Mouse (Mus musculus): ENCODE data around the gene Slc35e2. TPM values are rescaled to one million over a fixed set of nuclear protein-coding genes. Genes with fewer than 3 reads are reported as not detected.
A peak's percentile ranks its signal among the peaks of the same experiment; 100 is the strongest.
"Not testable (repeated sequence)": the region's sequence is repeated elsewhere in the genome, so short reads cannot be mapped to it uniquely, and the experiment has no call there.

Gene Slc35e2
- total RNA-seq, 2 experiments from 2014 or later, result 28.6 to 35.7 TPM

DNA sequence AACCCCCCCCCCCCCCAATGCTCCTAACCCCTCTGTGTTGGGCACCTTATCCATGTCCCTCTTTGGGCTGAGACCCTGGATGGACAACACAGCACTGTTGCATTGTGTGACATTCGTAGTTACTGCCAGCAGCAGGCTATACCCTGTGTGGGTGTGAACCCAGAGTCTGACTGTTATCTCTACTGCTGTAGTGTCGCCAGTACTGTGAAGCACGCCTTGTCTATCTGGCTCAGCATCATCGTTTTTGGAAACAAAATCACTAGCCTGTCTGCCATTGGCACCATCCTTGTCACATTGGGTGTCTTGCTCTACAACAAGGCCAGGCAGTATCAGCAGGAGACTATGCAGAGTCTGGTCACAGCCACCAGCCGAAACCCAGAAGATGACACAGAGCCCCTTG, 17.1 kb downstream of the Slc35e2 start:
- DNase-seq (ENCODE audit: low spot score in 2 of 2), result no peak

DNA sequence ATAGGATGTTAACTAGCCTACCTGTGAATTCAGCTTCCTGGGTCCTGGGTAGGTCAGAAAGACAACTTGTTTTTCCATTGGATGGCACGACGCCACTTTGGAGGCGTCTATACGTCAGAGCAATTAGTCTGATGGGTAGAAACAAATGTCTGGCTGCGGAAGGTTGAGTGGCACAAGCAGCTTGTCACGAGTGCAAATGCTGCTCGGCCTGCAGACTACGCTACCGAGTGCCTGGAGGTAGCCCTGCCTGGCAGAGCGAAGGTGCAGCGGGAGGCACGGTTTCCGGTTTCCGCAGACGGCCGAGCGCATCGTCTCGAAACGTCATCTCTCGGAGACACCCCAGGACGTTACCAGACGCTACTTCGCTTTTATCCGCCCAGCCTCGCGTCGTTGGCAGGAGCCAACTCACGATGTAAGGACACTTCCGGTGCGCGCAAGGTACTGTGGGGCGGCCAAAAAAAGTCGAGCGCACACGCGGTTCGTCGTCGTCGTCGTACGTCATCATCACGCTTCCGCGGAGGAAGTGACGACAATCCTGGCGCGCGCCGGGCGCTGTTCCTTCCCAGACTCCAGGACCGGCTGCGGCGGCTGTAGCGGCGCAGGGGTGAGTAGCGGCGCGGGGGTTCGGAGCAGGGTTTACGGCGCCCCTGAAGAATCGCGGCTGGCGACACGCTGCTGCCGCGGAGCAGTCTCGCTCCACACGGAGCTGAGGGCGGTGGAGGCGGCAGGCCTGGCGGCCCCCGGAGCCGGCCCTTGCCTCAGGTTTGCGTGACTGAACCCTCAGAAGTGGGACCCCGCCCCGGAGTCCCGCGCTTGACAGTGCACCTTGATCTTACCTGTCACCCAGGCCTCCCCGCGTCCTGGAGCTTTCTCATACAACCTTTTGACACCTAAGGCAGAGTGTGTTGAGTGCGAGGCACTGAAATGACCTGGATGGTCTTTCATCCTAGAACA, 23.4 kb downstream of the Slc35e2 start, which contains the start of gene Cdk11b:
Gene Cdk11b (plus strand): TSS at position 517 of the 954 bp plus-strand sequence.
- peak; percentile 93 to 95 for DNase-seq (ENCODE audit: low spot score in 2 of 2)

DNA sequence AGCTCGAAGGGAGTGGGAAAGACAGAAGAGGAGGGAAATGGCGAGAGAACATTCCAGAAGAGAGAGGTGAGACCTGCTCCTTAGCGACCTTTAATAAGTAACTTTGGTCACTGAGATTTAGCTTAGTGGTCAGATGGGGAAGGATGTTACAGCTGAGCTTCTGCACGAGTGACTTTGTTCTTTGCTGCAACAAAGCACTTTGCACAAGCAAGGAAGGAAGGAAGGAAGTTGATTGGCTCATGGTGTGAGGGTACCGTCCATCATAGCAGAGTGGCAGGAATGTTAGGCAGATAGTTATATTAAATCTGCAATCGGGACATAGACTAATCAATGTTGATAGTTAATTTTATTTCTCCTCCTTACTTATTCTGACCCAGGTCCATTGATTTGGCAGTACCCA, 29.1 kb downstream of the Slc35e2 start:
- DNase-seq (ENCODE audit: low spot score in 2 of 2), result no peak

DNA sequence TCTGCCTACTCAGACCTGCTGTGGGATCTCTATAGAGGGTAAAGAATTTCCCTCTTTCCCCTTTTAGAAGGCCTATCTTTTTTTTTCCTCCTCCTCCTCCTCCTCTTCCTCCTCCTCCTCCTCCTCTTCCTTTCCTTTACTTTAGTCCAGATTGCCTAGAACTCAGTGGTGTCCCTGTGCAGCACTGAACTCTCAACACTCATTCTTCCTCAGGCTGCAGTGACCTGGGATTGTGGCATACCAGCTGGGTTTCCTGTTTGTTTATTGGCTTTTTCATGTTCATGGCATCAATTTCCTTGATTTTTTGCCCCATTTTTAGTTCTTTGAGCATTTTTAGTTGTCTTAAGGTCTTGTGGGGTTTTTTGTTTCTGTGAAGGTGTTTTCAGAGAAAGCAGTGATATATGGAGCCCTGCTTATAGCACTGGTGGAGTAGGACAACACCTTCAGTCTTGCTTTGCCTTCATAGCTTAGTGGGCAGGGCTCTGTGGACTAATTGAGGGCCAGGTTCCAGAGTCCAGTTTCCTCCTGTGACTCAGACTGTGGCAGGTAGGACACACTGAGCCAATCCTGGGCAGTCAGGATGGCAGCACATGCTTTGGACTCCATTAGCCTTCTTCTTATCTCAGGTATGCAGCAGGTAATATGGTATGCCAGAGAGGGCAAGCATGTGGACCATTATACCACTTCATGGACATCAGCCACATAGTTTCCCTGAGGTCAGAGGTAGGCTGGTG, 34.7 kb downstream of the Slc35e2 start:
- DNase-seq (ENCODE audit: low spot score in 2 of 2), result no peak

DNA sequence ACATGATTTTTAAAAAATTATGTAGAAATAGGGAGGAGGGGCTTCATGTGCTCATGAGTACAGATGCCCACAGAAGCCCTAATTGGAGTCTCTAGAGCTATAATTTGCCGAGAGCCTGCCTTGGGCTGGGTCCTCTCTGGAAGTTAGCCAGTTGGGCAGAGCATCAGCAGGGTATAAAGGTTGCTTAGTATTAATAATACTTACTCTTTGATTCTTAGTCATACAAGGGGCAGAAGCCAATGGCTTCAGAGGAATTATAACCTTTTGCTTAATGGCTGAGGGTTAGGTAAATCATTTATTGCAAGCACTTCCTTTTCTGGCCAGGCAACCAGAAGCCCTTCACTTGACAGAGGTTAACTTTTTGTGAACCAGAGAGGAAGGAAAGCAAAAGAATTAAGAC, 42.3 kb downstream of the Slc35e2 start:
- DNase-seq (ENCODE audit: low spot score in 2 of 2), result no peak

DNA sequence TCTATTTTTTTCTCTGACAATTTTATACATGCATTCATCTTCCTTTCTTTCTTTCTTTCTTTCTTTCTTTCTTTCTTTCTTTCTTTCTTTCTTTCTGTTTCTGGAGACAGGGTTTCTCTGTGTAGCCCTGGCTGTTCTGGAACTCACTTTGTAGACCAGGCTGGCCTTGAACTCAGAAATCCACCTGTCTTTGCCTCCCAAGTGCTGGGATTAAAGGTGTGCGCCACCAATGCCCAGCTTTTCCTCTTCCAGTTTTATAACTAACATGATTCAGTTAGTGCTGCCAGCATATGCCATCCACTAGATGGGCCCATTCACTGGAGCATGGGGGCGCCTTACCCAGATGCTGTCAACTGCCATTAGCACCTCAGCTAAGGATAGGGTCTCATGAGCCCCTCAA, 44.1 kb downstream of the Slc35e2 start, which contains the start of gene Gm10563:
Gene Gm10563 (minus strand): TSS at position 101 of the 400 bp plus-strand sequence.
- DNase-seq (ENCODE audit: low spot score in 2 of 2), result not testable (repeated sequence)

DNA sequence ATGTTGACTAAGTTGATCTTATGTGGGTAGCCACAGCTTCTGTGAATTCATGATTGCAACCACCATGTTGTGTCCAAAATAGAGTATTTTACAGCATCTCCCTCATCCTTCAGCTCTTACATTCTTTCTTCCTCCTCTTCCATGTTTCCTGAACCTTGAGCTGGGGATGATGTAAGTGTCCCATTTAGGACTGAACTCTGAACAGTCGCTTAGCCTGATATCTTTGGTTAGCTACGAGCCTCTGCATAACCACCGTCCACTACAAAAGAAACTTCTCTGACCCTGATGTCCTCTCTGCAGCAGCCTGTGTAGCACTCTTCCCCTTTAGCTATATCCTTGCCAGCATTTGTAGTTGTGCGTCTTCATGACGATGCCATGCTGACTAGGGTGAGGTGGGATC, 44.5 kb downstream of the Slc35e2 start:
- no peak for DNase-seq (ENCODE audit: low spot score in 2 of 2)

DNA sequence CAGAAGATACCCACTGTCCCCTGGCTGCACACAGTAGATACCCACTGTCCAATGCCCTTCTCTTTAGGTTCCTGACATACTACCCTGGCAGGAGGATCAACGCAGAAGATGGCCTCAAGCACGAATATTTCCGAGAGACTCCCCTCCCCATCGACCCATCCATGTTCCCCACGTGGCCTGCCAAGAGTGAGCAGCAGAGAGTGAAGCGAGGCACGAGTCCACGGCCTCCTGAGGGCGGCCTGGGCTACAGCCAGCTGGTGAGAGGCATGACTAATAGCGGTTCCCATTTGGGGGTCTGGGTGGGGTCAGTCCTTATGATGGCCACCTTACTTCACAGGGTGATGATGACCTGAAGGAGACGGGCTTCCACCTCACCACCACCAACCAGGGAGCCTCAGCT, 48.1 kb downstream of the Slc35e2 start:
- no peak for DNase-seq (ENCODE audit: low spot score in 2 of 2)

DNA sequence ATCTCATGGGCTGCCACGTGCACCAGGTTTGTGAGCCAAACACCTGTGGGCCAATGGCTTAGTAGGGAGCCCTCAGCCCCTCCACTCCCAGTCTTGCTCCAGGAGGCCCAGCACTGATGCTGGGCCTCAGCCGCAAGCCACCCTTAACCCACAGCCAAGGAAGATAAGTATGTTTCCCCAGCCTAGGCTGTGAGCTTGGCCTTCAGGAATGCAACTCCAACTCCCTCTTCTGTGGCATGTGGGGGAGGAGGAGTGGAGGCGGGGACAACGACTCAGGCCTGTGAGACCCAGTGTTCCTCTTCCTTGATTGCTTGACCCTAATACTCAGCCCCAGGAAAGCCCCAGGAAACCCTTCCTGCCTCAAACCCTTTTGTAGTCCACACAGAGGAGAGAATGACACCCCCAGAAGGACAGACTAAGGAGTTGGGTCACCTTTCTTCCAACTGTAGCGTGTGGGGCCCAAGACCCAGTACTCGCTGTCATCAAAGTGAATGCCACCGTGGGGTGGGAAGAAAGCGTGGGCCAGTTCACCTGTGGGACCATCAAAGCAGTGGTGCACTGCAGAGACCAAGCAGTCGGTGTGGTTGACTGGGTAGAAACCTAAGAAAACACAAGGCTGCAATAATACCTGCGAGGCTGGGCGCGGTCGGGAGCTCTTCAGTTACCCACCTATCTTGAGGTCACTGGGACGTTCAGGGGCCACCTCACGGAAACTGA, 50.5 kb downstream of the Slc35e2 start:
- DNase-seq (ENCODE audit: low spot score in 2 of 2), result no peak

DNA sequence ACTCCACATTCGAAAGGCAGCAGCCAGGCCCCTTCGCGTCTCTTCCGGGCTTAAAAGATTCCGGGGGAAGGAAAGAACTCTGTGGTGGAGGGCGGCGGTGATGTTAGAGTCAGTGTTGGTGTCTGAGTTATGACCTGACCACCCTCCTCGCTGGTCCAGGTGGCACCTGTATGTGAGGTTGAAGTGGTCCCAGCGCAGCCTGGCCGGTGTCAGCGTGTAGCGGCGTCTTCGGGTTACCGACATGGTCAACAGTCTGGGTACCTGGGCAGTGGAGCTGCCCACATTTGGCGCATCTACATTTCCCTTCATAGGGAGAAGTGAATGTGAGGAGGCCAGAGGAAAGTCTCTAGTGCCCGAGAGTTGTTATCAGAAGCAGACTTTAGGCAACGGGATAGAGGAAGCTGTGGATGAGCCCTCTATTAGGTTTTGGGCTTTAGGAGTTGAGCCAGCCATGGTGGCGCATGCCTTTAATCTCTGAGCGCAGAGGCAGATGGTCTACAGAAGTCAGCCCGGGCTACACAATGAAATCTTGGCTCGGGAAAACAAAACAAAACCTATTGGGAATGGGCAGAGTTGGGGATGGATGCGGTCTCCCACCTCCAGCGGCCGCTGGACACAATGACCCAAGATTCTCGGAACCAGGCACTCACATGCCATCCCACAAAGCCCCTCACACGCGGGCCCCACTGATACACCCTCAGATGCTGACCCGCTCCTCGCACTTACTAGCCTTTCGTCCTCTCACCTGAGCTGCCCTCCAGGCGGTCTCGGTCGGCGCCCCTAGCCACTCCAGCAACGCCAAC, 51.3 kb downstream of the Slc35e2 start:
- no peak for DNase-seq (ENCODE audit: low spot score in 2 of 2)

DNA sequence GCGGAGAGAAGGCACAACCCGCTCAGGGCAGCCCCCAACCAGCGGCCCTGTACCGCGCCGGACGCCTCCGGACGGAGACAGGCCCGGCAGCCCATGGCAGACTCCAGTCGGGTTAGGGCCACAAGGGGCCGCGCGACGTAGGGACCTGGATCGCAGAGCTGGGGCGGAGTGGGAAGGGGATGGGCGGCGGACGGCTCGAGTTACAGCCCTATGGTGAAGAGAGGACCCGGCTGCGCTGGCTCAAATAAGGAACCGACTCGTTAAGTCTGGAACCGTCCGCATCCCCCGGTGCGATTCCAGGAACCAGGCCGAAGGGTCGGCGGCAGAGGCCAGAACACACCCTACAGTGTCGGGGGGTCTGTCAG, 51.9 kb downstream of the Slc35e2 start, which contains the start of gene Mmp23:
Gene Mmp23 (minus strand): TSS at position 299 of the 365 bp plus-strand sequence.
- DNase-seq (ENCODE audit: low spot score in 2 of 2), result no peak

DNA sequence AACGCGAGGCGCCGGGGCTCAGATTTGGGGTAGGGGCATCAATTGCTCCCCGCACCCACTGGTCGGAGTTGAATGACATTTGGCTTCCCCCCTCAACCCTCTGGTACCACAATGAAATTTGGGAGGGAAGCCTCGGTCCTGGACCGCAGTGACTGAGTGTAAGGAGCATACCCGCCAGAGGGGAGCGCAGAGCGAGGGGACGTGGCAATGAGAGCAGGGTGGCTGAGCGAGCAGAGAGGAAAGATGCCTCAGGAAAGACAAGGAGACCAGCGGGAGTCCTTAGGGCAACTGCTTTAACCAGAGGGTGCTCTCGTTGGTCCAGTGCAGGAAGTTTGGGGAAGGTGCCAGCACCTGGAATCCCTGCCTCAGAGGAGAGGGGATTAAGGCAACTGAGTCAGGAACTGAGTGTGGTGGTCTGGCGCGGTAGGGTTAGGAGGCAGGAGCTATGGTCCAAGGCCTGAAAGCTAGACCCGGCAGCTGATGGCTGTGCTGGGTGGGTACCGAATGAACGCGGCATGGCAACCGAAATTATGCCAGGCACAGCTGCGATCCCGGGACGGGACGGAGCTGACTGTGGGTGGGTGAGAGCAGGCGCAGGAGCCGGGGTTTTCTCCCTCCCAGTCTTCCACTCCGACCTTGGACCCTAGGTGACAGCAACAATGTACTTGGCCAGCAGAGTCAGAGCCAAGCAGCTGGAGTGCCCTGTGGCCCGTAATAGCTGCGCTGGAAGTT, 52.4 kb downstream of the Slc35e2 start:
- no peak for DNase-seq (ENCODE audit: low spot score in 2 of 2)

DNA sequence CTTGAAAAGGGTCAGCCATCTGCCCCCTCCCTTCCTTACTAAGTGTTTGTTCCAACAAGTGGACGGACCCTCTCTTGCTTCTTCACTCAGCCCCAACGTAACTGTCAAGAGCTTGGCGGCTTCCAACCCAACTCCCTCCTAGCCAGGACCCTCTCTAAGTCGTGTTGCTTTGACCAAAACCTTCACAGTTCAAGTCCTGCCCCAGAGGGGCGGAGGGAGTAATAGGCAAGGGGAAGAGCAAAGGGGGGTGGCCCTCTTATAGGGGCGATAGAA, 52.9 kb downstream of the Slc35e2 start:
- no peak for DNase-seq (ENCODE audit: low spot score in 2 of 2)

DNA sequence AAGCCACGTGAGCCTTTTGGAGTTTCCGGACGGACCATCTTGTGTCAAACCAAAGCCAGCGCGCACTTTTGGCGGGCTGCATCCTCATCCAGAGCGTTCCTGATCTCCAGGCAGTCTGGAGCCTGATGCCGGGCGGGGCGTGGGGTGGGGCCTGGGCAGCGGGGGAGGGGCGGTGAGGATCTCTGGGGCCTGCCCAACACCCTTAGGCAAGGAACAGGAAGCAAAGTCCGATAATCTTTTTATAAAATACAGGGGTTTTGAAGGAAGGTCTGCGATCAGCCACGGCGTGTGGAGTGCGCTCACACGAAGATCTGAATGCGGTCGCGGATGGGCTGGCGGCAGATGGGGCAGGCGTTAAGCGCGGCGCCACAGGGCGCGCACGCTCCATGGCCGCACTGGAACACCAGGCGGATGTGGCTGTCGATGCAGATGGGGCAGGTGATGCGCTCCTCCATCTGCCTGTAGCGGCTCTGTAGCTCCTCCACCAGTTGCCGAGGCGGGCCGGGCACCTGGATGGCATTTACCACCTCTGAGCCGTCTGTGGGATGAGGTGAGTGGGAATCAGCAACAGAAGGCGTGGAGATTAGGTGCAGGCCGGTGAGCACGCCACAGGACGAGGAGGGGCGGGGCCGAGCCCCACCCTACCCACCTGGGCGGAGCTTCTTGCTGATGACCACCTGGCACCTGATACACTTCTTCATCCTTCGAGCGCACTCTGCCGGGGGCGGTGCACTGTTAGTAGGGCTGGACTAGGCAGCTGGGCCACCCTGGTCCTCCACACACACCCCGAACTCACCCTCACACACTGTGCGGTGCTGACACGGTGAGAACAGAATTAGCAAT, 53.5 kb downstream of the Slc35e2 start:
- DNase-seq (ENCODE audit: low spot score in 2 of 2), result no peak

DNA sequence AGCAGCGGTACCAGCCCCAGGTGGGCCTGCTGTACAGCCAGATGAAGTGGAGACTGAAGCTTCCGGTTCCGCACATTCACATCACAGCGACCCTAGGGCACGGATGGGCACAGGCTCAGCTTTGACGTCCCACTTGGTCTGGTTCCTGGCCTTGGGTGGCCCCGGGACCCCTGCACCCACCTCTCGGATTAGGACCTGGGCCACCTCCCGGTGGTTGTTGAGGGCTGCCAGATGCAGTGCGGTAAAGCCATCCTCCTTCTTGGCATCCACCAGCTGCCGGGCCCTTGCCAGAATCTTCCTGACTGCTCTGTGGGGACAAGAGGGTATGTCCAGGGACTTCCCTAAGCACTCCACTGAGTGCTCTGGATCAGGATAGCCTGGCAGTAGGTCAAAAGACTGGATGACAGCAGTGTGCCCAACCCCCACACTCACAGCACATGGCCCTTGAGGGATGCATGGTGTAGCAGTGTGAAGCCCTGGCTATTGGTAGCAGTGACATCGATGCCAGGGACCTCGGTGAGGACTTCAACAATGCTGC, 55.1 kb downstream of the Slc35e2 start:
- no peak for DNase-seq (ENCODE audit: low spot score in 2 of 2)

DNA sequence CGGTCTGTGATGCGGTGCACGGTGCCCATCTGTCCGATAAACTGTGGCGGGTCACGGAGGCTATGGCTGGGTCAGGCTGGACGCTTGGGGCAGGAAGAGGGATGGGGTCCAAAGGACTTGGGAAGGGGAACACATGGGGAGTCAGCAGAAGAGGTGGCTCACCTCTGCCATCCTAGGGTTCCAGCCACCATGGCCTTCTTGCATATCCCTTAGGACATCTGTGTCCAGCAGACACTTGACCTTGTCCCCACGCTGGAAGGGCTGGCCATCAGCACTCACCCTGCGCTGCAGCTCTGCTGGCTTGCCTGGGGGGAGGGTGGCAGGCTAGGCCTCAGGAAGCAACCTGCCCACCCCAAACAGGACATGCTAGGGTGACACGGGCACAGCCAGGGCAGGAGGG, 57.7 kb downstream of the Slc35e2 start:
- DNase-seq (ENCODE audit: low spot score in 2 of 2), result no peak

DNA sequence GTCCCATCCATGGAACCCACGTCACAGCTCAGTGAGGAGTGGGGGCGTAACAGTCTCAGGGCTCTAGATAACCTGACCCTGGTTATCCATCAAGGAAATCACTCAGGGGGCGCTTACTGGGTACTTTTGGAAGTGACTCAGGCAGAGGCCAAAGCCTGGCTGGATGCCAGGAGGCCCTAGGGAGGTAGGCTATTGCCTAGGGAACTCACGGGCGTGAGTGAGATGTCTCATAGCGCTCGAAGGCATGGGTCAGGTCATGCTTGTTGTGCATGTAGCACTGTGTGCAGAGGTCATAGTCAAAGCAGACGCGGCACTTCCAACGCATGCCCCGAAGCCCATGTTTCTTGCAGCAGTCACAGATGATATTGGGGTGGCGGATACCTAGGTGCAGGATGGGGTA, 59.4 kb downstream of the Slc35e2 start:
- peak in 1 of 2 experiments; percentile 31 for DNase-seq (ENCODE audit: low spot score in 2 of 2)

DNA sequence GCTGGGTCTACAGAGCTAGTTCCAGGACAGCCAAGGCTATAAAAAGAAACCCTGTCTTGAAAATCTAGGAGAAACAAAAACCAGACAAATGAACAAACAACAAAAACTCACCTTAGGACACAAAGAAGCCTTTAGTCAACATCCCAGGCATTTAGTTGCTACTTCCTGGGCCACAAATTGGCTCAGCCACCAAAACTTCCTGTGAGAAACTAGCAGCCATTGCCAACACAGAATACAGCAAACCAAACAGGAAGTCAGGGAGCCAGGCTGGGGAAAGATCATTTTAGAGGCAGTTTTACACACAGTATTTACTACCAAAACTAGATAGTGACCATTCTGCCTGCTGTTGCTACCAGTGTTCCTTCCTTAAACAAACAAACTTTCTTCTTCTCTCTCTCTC, 65.7 kb downstream of the Slc35e2 start:
- no peak for DNase-seq (ENCODE audit: low spot score in 2 of 2)
